Mouse (Mus musculus) frontal cortex, adult (tissue): ENCODE measurements around the gene Pde6g.

ENCODE experiments used
- ATAC-seq: cut with Nextera tagmentation; 2 replicates; pipeline ENCODE4 v1.9.2; 2017; ENCODE audit warnings: mild to moderate bottlenecking, moderate library complexity, mixed read lengths; ENCODE audit not compliant: low TSS enrichment

Pde6g gene

DNA sequence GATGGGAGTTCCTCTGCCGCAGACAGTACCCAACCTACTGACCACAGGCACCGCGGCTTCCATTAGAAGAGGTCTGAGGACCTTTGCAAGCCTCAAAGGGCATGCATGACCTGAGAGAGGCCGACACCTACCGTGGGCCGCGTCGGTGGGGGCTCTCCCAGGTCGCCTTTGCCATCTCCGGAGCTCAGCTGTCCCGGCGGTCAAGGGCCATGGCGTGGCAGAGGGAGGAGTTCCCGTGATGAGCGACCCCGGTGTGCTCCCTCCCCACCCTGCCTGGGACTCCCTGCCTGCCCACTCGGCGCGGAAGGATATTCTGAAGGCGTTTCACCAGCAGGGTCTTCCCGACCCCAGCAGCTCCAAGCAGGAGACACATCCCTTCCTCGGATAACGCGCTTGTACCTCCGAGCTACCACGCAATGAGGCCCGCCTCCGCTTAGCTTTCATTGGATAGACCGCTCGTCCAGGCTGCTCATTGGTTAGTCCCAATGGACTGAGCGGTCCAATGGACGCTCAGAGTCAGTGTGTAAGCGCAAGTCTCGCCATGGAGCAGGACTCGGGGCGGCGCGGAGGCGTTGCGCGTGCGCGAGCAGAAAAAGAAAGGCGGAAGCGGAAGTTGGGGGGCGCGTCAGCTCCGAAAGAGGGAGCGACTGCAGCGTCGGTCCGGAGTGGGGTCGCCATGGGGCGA lies 13.9 kb upstream of the Pde6g start, which contains the start of gene Arl16:
Gene Arl16 (minus strand): TSS at position 557 of the 685 bp plus-strand sequence.
- peak; percentile 98 for ATAC-seq

DNA sequence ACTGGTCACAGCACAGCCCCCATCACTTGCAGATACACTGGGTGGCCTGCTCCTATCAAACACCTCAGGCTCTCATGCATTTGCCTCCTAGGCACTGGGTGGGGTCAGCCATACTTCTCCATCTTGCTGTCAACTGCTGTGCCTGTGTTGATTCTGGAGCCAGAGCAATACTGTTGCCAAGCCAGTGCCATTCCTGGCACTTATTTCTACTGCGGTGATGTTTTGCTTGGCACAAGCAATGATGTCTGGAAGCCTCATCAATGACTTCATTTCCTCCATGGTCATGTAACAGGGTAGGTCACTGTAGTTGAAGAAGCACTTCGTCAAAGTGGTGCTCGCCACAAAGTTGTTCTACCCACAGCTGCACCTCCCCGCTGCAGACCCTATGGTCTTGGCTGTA lies 12.2 kb upstream of the Pde6g start:
- ATAC-seq: no peak

DNA sequence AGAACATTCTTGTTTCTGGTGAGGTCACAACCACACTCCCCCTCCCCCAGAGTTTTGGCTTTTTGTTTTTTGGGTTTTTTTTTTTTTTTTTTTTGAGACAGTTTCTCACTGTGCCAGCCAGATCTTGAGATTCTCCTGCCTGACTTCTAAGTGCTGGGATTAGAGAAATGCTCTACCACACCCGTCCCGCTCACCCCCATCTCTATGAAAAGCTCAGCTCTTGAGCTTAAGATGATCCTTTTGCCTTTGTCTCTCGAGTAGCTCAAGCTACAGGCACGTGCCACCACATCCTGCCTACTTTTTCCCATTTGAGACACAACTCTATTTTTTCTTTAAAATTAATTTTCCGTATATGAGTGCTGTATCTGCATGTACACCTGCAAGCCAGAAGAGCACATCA lies 11.1 kb upstream of the Pde6g start:
- ATAC-seq: no peak

DNA sequence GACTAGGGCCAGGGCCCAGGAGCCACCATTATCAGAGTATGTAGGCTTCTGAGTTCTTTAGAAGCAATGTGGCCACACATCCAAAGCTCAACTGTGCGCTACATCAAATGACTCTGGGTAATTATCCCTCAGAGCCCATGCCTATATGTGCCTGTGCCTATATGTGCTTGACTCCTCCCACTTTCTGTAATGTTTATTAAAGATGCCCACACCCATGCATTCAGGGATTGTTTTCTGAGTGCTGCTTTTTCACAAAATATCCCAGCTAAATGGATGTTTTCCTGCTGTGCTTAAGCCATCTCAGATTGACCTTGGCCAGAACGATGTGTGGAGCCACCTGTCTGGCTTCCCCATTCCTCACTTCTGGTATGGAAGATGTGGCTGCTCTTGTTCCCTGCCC lies 10.2 kb upstream of the Pde6g start:
- ATAC-seq: no peak

DNA sequence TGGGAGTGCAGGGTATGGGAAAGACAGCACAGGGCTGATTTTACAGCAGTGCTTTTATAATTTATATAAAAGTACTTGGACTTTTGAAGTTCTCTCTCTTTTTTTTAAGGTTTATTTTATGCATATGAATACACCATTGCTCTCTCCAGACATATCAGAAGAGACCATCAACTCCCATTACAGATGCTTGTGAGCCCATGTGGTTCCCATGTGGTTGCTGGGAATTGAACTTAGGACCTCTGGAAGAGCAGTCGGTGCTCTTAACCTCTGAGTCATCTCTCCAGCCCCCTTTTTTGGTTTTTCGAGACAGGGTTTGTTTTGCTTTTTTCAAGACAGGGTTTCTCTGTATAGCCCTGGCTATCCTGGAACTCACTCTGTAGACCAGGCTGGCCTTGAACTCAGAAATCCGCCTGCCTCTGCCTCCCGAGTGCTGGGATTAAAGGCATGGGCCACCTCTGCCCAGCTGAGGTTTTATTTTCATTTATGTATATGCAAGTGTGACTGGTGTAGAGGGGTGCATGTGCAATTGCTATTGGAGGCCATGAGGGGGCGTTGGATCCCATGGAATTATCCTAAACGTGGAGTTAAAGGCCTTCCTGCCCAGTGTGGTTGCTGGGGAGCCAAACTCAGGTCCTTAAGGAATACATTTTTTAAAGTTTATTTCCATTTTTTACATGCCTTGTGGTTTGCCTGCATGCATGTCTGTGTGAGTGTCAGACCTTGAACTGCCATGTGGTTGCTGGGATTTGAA lies 5.7 kb upstream of the Pde6g start:
- no peak for ATAC-seq

DNA sequence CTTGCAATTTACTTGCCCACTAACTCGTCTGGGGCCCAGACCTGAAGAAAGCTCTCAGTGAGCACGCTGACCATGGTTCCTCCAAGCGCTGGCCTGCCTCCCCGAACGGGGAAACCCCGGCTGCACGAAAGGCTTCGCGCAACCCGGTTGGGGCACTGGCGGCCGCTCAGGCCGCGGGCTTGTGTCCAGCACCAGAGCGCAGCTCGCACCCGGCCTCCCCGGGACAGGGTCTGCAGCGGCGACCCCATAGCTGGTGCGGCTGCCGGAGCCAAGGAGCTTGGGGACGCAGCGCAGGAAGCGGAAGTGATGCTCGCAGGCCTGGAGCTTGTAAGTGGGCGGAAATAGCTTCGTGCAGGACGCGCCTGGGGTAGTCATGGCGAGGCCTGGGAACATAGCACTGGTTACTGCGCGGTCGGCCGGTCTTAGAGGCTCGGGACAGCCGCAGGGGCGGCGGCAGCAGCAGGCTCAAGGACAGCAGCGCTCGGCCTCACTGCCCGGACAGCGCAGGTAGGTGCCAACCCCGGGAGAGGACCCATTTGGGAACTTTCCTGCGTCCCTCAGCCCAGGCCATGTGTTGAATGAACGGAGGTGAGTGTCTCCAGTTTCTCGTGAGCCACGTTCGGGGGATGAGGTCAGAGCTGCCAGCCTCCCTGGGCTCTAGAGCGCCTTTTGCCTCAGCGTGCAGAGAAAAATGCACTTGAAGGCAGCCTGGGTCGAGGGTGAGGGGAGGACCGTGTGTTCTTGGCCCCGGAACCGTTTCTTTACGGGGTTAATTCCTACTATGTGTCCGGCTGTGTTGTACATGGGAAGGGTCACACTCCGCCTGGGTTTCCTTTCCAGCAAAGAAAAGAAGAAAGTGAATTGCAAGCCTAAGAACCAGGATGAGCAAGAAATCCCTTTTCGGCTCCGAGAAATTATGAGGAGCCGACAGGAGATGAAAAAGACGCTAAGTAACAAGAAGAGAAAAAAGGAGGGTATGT lies 4.8 kb upstream of the Pde6g start, which contains the start of the genes Oxld1 and Ccdc137:
Gene Oxld1 (minus strand): TSS at position 297 of the 980 bp plus-strand sequence.
Gene Ccdc137 (plus strand): TSS at position 344 of the 980 bp plus-strand sequence.
- ATAC-seq: peak; percentile 97

DNA sequence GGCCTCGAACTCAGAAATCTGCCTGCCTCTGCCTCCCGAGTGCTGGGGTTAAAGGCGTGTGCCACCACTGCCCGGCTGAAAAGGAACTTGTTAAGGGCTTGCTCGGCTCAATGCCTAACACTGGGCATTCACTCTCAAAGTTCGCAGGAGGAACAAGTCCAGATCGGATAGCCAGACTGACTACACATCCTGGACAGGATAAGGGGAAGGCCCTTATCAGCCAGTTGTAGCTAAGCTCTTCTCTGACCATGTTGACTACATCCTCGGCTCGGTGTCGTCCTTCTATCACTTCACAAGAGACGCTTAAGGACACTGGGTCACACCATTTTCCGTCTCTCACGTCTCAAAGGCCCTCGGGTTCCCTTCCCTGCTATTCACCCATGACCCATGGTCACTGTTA lies 4.1 kb upstream of the Pde6g start:
- no peak for ATAC-seq

DNA sequence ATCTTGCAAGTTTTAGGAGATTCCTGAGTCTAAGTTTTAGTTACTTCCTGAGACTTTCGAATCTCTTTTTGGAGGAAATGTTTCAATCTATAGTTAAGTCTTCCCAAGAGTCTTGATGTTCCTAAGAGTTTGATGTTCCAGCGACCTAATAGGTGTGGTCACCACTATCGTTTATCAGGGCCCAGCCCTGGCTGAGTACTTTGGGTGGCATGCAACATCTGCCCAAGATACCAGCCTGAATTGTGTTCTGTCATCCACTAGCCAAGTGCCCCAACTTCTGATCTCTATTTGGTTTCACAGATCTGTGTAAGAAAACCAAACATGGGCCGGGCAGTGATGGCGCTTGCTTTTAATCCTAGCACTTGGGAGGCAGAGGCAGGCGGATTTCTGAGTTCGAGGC lies 2.1 kb upstream of the Pde6g start:
- ATAC-seq: no peak

DNA sequence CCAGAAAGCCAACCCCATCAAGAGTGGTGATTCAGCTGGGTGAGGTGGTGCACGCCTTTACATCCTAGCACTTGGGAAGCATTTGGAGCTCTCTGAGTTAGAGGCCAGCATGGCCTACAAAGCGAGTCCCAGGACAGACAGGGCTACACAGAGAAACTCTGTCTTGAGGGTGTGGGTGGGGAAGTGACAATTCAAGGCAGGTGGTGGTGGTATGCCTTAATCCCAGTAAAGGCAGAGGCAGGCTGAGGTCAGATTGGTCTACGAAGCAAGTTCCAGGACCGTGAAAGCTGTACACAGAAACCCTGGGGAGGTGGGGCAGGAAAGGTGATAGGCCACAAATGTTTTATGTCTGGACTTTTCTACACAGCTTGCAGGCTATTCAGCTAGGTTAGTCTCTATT lies 1.7 kb upstream of the Pde6g start:
- no peak for ATAC-seq

DNA sequence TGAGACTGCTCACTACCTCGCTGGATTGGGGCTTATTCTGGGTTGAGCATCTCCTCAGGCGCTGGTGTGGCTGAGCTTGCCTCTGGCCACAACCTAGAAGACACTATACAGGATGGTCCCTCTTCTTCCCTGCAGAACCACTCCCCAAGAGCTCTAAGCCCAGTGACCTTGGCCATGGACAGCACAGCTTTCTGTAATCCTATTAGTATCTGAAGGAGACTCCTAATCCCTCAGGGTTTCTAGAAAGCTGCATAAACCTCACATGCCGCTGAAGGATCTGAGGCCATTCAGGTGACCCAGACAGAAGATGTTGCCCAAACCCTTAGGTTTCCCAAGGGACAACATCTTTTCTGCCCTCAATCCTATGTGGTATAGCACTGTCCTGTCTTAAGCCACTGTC lies 1.1 kb downstream of the Pde6g start:
- ATAC-seq: no peak

DNA sequence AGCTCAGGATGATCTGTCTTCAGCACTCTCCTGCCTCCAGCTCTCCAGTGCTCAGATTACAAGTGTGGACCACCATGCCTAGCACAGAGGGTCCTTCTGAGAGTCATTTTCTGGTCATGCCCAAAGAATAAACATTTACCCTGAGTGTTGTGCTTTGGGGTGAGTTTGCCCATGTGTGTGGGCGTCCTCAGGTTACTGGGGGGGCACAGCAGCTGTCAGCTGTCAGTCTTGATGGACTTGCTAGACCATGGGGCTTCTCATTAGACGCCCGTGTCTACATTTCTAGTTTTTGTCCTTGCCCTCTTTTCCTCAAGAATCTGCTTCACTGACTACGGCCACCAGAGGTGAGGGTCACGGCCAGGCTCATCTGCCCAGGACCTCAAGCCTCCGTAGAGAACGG lies 6.1 kb downstream of the Pde6g start:
- no peak for ATAC-seq

DNA sequence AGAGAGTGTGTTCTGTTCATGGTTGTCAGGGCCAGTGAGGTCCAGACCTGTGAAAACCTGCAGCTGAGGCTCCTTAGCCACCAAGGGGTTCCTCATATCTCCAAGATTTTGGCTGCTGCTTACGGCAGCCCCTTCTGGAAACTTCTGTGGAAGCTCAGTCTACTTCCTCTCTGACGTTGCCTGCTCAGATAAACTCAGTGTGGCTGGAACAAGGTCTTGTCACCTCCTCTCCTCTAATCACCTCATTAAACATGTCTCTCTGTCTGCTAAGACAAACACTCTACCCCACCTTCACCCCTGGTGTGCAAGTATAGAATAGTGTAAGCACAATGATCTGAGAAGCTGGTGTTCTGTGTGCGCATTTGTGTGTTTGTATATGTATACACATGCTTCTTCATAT lies 7.8 kb downstream of the Pde6g start:
- no peak for ATAC-seq

DNA sequence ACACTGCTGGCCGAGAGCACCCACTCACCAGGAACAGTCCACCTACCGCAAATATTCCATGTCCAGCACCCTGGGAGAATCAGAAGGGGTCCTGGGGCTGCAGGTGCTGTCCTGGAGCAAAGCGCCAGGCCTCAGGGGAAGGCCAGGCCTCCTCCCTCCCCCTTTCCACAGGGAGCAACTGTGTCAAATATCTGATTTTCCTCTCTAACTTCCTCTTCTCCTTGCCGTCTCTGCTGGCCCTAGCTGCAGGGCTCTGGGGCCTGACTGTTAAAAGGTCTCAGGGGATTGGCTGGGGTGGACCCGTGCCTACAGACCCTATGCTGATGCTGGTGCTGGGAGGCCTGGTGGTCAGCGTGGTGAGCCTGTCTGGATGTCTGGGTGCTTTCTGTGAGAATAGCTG lies 9.2 kb downstream of the Pde6g start:
- ATAC-seq: no peak

DNA sequence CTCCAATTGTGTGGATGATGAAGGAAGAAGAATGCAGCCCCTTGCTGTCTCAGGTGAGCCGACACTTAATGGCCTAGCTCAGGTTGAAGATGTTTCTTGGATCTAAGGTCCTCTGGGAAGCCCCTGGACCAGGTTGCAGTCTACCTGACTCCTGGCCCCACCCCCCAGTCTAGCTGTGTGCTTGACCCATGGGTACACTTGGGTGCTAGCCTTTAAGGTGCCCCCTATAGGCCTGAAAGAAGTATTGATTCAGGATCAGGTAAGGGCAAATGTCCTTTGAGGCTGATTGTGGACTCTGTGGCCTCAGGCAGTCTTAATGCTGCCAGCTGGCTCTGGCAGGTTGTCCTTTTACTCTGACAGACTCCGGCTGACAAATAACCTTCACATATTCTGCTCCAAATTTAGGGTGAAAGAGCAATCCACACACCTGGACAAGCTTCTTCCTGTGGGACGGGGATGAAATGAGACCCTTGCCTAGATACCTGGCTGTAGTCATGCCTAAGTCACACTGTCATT lies 10.5 kb downstream of the Pde6g start:
- ATAC-seq: no peak

DNA sequence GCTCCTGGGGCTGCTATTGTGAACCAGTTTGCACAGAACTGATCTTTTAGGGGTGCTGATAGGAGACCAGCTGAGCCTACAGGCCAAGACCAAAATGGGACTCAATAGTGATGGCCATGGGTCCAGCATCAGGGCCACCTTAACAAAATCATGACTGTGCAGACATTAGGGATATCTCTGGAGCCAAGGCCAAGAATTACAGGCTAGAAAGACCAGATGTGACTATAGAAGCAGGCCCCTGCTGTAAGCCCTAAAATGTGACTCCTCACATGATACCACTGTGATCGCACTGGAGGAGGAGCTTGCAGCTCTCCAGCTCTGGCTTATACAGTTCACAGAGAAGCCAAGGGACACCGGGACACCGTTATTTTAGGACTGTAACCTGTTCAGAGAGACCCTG lies 11.0 kb downstream of the Pde6g start, which contains the start of gene Tspan10:
Gene Tspan10 (plus strand): TSS at position 301 of the 400 bp plus-strand sequence.
- no peak for ATAC-seq

DNA sequence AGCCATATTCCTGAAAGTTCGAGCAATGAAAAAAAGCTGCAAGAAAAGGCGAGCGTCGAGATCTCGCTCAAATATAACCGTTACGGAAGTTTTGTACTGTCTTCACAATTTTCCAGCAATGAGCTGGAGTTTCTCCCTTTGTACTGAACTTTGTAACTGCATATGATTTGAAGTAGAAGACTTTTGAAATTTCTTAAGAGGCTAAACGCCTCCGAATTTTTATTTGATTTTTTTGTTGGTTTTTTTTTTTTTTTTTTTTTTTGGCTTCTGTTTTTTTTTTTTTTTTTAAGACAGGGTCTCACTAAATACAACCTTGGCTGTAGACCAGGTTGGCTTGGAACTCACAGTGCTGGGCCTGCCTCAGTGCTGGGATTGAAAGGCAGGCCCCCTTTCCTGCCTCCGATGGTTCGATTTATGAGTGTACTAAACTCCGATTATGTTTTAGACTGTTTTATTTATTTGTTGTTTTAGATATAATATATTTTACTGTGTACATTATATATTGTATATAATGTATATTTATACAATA lies 15.4 kb downstream of the Pde6g start:
- no peak for ATAC-seq

DNA sequence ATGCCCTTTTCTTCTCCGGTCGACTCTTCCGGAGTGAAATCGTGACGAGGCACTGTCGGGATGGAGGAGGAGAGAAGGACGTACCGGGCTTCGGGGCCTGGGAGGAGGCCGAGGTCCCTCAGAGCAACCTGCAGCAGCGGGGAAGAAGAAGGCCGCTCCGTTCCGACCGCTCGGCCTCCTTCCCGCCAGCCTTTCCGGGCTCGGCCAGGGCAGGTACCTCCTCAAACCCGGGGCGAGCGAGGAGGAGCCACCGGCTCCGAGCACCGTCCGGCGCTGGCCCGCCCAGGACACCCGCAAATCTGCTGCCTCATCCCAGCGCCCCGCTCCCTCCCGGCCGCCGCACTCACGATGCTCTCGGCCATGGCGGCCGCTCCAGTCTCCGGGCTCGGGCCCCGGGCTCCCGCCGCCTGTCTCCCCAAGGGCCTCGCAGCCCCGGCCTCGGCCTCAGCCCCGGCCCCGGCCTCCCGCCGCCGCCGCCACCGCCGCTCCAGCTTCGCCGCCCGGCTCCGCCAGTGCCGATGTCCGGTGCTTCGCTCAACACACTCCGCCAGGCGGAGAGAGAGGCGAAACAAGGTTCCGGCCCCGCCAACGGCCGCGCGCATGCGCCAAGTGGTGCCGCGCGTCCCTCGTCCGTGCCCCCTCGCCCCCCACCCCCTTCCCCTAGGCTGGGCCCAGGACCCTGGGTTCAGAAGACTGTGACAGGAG lies 16.0 kb downstream of the Pde6g start, which contains the start of gene Nploc4:
Gene Nploc4 (minus strand): TSS at position 557 of the 705 bp plus-strand sequence.
- ATAC-seq: peak; percentile 52; the same call in 1 of the 2 replicates

DNA sequence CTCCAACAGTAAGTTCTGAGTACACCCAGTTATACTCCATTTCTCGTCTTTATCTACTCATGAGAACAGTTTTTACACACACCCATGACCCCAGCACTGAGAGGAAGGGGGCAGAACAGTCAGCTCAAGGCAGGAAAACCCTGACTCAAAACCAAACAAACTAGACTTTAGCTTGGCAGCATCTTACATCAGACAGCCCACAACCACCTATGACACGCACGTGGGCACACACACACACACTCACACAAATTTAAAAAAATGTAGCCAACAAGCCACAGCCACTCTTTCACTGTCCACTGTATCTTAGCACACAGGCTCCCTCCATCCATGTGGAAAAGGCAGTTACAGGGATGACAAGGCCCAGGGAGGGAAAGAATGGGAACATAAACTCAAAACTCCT lies 26.6 kb downstream of the Pde6g start:
- ATAC-seq: no peak

DNA sequence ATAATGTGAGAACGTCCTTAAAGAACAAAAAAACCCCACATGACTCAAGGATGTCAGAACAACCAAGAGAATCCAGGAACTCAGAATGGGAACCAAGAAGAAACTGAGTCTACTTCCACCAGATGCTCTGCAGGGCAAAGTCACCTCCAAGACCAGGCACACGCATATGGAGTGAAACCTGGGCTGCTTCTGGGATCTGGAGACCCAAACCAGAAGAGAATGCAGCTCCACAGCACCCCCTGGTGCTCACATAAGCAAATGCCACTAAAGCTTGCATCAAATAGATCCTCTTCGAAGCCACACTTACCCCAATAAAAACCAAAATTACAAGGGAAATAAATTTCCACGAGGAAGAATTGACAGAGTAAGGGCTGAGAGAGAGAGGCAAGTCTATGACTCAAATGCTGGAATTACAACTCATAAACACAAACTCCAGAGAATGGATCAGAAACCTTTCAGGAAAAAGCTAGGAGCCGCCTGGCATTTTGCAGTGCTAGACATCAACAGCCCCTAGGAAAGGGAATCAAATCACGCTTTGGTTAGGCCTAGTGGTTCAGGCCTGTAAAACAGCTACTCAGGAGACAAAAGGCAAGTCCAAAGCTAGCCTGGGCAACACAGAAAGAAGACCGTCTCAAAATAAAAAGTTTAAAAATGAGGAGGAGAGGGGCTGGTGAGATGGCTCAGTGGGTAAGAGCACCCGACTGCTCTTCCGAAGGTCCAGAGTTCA lies 29.6 kb downstream of the Pde6g start:
- no peak; the same call in 1 of the 2 replicates for ATAC-seq
